Mouse (Mus musculus): ENCODE measurements around the gene Bmi1.
A peak's percentile ranks its signal among the peaks of the same experiment; 100 is the strongest.

The Bmi1 gene

DNA sequence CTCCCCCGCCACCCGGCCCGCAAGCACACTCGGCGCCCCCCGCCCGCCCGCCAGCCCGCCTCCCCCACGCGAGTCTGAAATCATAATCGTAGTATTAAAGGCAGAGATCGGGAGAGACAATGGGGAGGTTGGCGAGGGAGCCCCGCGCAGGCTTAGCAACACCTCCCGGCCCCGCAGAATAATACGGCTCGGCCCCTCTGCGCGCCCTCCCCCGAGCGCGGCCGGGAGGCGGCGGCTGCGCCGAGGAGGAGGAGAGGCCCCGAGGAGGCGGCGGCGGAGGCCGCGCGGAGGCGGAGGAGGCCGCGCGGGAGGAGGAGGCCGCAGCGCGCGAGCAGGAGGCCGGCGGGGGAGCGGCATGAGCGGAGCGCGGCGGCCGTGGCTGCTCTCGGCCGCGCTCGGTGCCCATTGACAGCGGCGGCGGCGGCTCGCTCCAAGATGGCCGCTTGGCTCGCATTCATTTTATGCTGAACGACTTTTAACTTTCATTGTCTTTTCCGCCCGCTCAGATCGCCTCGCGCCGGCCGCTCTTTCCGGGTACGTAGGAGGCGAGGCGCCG is at the start of gene Bmi1:
TSS of gene Bmi1 (plus strand) at position 83 of the 556 bp plus-strand sequence.
- DNase-seq (ENCODE audit: low read depth, low spot score): no peak

DNA sequence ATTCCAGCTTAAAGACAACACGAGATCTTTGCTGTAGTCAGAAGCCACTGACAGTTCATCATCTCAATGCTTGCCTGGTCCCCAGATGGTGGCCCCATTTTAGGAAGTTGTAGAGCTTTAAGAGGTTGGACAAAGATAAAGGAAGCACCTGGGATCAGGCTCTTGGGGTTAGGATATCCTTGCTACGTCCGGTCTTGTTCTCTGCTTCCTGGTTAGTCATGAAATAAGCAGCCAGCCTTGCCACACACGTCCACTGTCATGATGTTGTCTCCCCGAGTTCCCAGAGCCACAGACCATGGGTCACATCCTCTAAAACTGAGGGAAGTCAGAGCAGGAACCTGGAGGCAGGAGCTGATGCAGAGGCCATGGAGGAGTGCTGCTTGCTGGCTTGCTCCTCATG is 46.3 kb upstream of the Bmi1 start:
- DNase-seq (ENCODE audit: low read depth, low spot score): no peak

DNA sequence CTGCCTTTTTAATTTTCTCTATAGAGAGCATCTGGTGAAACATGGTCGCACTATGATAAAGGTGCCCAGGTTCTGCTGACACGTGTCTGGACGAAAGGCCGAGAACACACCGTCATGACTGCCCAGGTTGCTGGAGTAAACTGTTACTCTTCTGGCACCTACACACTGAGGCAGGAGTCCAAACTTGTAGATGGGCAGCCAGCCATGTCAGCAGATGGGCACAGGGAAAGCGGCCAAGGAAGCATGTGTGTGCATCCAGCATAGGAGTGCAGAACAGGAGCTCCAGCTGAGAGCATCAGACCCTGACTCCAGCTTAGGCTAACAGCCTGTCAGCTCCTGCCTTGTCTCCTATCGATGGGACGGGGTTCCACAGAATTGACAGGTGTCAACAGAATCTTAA is 41.8 kb upstream of the Bmi1 start:
- DNase-seq (ENCODE audit: low read depth, low spot score): peak; percentile 23

DNA sequence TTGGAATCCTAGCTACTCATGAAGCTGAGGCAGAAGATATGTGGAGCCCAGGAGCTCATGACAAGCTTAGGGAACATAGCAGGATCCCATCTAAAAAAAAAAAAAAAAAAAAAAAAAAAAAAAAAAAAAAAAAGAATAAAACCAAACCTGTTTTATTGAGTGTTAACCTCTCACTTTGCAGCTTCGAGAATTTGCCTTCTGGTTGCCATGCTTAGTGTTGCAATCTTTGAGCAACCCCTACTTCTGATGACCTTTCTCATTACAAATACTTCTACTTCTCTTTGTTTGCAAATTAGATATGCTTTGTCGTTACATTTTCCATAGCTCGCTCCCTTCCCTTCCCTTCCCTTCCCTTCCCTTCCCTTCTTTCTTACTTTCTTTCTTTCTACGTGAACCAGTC is 28.3 kb upstream of the Bmi1 start:
- no peak for DNase-seq (ENCODE audit: low read depth, low spot score)

- DNase-seq (ENCODE audit: low read depth, low spot score): no peak
Measured at GRCm38 (mm10) chr2:18654821-18655220, 22.0 kb upstream of the Bmi1 start.

DNA sequence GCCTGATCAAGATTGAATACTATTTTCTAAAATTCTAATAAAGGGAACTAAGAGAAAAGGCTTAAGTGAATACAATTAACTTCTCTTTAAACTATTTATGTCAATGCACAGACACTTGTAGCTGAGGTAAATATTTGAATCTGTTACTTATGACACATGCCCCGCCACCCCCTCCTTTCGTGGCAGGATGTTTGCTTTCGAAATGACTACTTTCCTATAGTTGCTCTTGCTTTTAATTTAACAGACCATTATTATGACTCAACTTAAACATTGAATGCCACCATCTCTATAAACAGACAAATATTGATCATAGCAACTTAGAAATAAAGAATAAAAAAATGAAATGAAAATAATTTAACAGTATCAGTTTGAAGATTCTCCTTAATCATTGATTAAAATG is 12.8 kb upstream of the Bmi1 start:
- no peak for DNase-seq (ENCODE audit: low read depth, low spot score)

- DNase-seq (ENCODE audit: low read depth, low spot score): no peak
Measured at GRCm38 (mm10) chr2:18671041-18671440, 5.8 kb upstream of the Bmi1 start.

- DNase-seq (ENCODE audit: low read depth, low spot score): peak; percentile 90
Measured at GRCm38 (mm10) chr2:18672133-18672765, 4.6 kb upstream of the Bmi1 start, which contains the start of gene Commd3. Gene Commd3 (plus strand): TSS chr2:18672384.

GRCm38 (mm10) chr2:18672766-18673164 is 4.1 kb upstream of the Bmi1 start:
- DNase-seq (ENCODE audit: low read depth, low spot score): no peak

GRCm38 (mm10) chr2:18673766-18674165 is 3.1 kb upstream of the Bmi1 start:
- no peak for DNase-seq (ENCODE audit: low read depth, low spot score)

GRCm38 (mm10) chr2:18674193-18674902 is 2.5 kb upstream of the Bmi1 start:
- DNase-seq (ENCODE audit: low read depth, low spot score): no peak

GRCm38 (mm10) chr2:18675681-18676456 is 949 bp upstream of the Bmi1 start:
- no peak for DNase-seq (ENCODE audit: low read depth, low spot score)

- peak; percentile 69 for DNase-seq (ENCODE audit: low read depth, low spot score)
Measured at GRCm38 (mm10) chr2:18676457-18676935, 322 bp upstream of the Bmi1 start.

DNA sequence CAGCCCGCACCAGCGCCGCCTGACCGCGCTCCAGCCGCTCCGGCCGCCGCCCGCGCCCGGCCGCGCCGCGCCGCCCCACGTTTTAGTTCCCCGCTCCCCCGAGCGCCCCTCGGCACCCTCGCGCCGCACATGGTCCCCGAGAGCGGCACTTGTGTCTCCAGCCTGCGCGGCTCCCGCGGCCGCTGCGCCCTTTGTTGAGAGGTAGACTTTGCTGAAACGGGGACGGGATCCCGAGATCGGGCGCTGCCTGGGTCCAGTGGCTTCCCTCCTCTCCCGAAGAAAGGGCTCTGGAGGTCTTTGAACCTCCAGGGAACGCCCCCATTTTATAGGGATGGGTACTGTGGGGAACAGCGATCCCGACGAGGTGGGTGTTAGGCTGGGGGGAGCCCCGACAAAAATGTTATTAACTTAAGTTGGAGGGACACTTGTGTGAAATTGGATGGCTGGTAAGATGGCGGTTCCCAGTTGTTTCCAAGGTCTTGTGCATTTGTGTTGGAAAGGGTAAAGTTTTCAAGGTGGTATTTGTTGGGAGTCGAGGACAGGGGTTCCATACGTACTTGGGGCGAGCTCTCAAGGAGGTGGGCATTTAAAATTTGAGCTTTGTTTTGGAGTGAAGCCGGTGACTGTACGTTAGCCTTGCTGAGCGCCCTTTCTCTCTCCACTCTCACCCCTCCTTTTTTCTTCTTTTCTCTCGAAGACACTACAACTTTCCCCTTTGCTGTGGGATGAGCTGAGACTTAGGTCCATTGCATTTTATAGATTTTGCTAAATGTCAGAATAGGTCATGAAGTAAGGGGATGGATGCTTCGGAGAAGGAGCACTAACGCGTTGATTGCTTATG is 1.0 kb downstream of the Bmi1 start:
- no peak for DNase-seq (ENCODE audit: low read depth, low spot score)

DNA sequence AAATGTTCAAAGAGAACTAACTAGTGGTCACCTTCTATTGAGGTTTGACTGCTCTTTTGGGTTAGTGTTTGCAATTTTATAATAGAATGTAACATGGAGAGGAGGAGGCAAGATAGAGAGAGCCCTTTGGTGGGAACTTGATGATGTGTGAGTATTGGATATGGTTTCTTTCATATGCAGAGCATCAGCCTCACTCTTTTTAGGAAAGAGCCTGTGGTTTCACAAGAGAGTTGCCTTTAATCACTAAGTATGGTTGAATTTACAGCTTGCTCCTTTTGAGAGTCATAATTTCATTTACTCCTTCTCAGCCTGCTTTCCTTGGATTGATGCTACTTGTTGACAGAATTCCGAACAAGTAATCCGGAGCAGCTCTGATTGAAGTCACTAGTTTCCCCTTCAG is 2.9 kb downstream of the Bmi1 start:
- no peak for DNase-seq (ENCODE audit: low read depth, low spot score)

GRCm38 (mm10) chr2:18680501-18680900 is 3.7 kb downstream of the Bmi1 start:
- DNase-seq (ENCODE audit: low read depth, low spot score): no peak

GRCm38 (mm10) chr2:18680961-18681360 is 4.1 kb downstream of the Bmi1 start:
- DNase-seq (ENCODE audit: low read depth, low spot score): no peak

DNA sequence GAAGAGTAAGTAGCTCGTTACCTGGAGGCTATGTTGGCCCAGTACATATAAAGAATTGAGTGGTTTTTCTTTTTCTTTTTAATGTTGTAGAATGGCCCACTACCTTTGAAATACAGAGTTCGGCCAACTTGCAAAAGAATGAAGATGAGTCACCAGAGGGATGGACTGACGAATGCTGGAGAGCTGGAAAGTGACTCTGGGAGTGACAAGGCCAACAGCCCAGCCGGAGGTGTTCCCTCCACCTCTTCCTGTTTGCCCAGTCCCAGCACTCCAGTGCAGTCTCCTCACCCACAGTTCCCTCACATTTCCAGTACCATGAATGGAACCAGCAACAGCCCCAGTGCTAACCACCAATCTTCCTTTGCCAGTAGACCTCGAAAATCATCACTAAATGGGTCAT is 7.2 kb downstream of the Bmi1 start:
- no peak for DNase-seq (ENCODE audit: low read depth, low spot score)

DNA sequence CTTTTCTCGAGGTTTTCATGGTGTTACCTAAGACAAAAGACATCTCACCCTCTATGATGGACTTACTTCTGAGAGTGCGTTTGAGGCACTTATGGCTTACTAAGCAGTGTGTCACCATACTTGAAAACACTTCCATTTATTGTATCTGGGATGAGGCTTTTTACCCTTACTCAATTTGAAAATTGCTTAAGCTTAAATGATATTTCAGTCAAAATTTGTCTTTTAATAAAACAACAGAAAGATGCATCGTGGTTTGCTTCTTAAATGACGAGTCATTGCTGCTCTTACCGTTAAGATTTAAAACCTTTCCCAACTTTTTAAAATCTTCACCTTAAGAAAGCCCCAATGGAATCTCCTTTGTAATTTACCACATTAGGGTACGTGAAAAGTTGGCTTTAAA is 9.6 kb downstream of the Bmi1 start:
- DNase-seq (ENCODE audit: low read depth, low spot score): no peak

DNA sequence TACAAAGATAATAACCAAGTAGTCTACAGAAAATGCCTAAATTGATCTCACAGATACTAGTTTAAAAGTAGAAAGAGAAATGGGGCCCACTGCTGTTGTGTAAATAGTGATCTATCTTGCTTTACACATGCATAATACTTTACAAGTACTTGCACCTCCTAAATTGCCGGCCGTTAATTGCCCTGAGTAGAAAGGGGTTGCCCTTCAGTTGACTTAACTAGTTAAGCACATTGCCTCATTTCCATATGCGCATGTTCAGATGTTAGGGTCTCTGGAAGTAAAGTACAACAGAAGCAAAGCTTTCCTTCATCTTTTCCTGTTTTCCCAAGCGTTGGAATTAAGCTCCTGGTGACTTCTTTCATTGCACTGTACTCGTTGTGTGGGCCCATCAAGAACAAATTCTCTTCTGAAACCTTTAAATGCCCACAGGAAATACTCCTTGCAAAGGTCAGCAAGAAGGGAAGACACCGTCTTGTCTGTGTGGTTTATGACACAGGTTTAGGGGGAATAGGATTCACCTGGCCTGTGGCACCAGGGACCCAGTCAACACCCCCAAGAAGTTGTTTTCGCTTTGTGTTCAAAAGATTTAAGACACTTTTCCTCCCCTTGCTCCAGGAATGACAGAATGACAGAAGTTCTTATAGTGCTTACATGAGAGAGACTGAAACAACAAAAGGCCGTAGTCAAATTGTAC is 10.2 kb downstream of the Bmi1 start:
- DNase-seq (ENCODE audit: low read depth, low spot score): no peak

All from retina, adult 2 months (tissue).